Comparison of ENCODE assay signal across 9 mouse cellular contexts in the genomic region with DNA sequence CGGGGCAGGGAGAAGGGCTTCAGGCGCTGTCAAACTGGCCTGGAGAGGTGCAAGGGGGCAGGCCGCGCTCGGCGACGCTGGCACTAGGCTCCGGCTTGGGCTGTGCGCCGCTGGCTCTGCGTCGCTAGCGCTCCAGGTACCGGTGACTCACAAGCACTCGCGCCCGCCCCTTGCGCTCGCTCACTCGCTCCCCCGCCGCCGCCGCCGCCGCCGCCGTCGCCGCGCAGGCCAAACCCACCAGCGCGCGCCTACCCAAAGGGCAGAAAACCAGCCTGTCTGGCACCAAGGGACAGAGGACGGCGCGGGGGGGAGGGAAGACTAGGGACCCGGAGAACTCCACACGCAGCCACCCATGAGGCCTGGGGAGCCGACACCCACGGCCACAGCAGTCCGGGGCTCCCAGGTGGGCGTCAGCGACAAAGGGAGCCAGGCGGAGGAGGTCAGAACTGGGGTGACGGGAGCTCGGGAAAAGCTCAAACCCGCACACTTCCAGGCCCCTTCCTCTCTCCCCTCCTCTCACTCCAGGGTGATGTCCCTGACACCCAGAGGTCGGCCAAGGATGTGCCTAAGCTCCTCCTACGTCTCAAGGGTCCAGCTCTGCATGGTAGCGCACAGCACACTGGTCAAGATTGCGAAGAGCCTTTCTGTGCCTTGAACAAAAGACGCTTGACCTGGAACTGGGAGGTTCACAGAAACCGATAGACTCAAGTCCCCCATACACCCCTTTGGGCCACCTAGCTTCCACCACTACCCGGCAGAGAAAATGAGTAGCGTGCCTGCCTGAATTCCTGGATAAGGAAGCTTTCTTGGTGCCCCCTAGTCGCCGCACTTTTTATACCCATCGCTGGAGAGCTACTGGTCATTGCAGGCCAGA. TPM values are rescaled to one million over a fixed set of nuclear protein-coding genes. Genes with fewer than 3 reads are reported as not detected.
DNase-seq lines count a peak whose midpoint lies in the region; ATAC-seq and TF ChIP-seq lines count a peak whose summit lies in the region.
"Had no signal": no experiment of that assay in that cellular context is flagged by ENCODE, and none has a peak within 500 bp of the region (broad histone marks: within the 10 kb centered on the region; RNA-seq: fewer than 3 reads in every experiment).

A gene (minus strand): TSS at position 508 of the 874 bp plus-strand sequence.

- no peaks in the 10 kb centered on the region for H3K9me3 ChIP-seq in kidney, embryonic 14.5 days (ENCODE audit: control insufficient read depth, low read length)
- no peaks in the 10 kb centered on the region for H3K9me3 ChIP-seq in intestine, embryonic 16.5 days (ENCODE audit: control insufficient read depth, low read length)
- no peaks in the 10 kb centered on the region for H3K9me3 ChIP-seq in limb, embryonic 15.5 days
- H3K9me3 ChIP-seq in midbrain, postnatal 0 days (ENCODE audit: low read length), result no peaks in the 10 kb centered on the region
- H3K9me3 ChIP-seq: G1E had no signal

- TF ChIP-seq POLR2A in thymus, adult 2 months (IDR thresholded peaks at IDR 0.05; ENCODE audit: control insufficient read depth, extremely low read depth, insufficient read depth, low read length, poor library complexity), result no peak

- H3K27me3 ChIP-seq in kidney, embryonic 14.5 days (ENCODE audit: control insufficient read depth, insufficient read depth, low read length), result peaks cover 17% of the 10 kb centered on the region
- peaks cover 17% of the 10 kb centered on the region for H3K27me3 ChIP-seq in intestine, embryonic 16.5 days (replicated peaks; ENCODE audit: control insufficient read depth, insufficient read depth, low read length)
- peaks cover 23% of the 10 kb centered on the region for H3K27me3 ChIP-seq in limb, embryonic 15.5 days
- H3K27me3 ChIP-seq in midbrain, postnatal 0 days (ENCODE audit: insufficient read depth, low read length), result 0 out of 2 replicates have a peak, but pooled peaks cover 4% of the 10 kb centered on the region
- peaks cover 22% of the 10 kb centered on the region for H3K27me3 ChIP-seq in thymus, adult 2 months (ENCODE audit: control insufficient read depth, insufficient read depth, low read length)

- peak; percentile 62 for TF ChIP-seq CTCF in midbrain, postnatal 0 days (IDR thresholded peaks at IDR 0.05)
- TF ChIP-seq CTCF in thymus, adult 2 months (IDR thresholded peaks at IDR 0.05; ENCODE audit: borderline replicate concordance, control insufficient read depth, extremely low read depth, insufficient read depth, low read length, poor library complexity), result no peak

- H3K9ac ChIP-seq in kidney, embryonic 14.5 days (ENCODE audit: low read depth, low read length), result peak within 1 kb of the TSS; percentile 60
- H3K9ac ChIP-seq in intestine, embryonic 16.5 days (ENCODE audit: low read depth, low read length), result peak within 1 kb of the TSS; percentile 68
- H3K9ac ChIP-seq in limb, embryonic 15.5 days, result peak within 1 kb of the TSS; percentile 38
- peak within 1 kb of the TSS; percentile 70 for H3K9ac ChIP-seq in midbrain, postnatal 0 days (replicated peaks; ENCODE audit: low read length, poor library complexity, severe bottlenecking)

- H3K36me3 ChIP-seq in kidney, embryonic 14.5 days (ENCODE audit: control insufficient read depth, insufficient read depth, low read length), result no peaks in the 10 kb centered on the region
- no peaks in the 10 kb centered on the region for H3K36me3 ChIP-seq in intestine, embryonic 16.5 days (ENCODE audit: control insufficient read depth, insufficient read depth, low read length)
- H3K36me3 ChIP-seq in limb, embryonic 15.5 days, result no peaks in the 10 kb centered on the region
- H3K36me3 ChIP-seq in midbrain, postnatal 0 days (ENCODE audit: insufficient read depth, low read length), result no peaks in the 10 kb centered on the region; the same call in 1 of the 2 replicates
- H3K36me3 ChIP-seq in thymus, adult 2 months (ENCODE audit: control insufficient read depth, insufficient read depth, low read length), result no peaks in the 10 kb centered on the region
- H3K36me3 ChIP-seq: G1E had no signal

- WGBS in kidney, embryonic 14.5 days, result under 1% methylated on average over 52 of the region's 59 CpGs
- 2% methylated on average over 59 of the region's 59 CpGs for WGBS in intestine, embryonic 16.5 days
- under 1% methylated on average over 58 of the region's 59 CpGs for WGBS in limb, embryonic 15.5 days
- WGBS in midbrain, postnatal 0 days, result 1% methylated on average over 45 of the region's 59 CpGs
- 4% methylated on average over 57 of the region's 59 CpGs for WGBS in thymus, adult 2 months

- ATAC-seq in kidney, embryonic 14.5 days (ENCODE audit: low FRiP score, low TSS enrichment), result peak; percentile 90
- ATAC-seq in intestine, embryonic 16.5 days, result peak; percentile 90
- ATAC-seq in limb, embryonic 15.5 days (ENCODE audit: insufficient number of reproducible peaks, low FRiP score, low TSS enrichment, low read depth), result peak; percentile 64; the same call in 1 of the 2 replicates
- peak; percentile 85 for ATAC-seq in midbrain, postnatal 0 days (ENCODE audit: low FRiP score)

- no peak for DNase-seq in kidney, adult 8-10 months
- DNase-seq in cerebellum, postnatal 25 days, result peak; percentile 77 to 86
- DNase-seq in gastrocnemius, postnatal 25 days, result peak; percentile 13
- DNase-seq in midbrain, postnatal 0 days (ENCODE audit: low spot score), result peak; percentile 81
- peak; percentile 55 for DNase-seq in thymus, adult 2 months

- peaks cover 13% of the 10 kb centered on the region for H3K4me1 ChIP-seq in kidney, embryonic 14.5 days (ENCODE audit: control insufficient read depth, insufficient read depth, low read length)
- peaks cover 13% of the 10 kb centered on the region for H3K4me1 ChIP-seq in intestine, embryonic 16.5 days (ENCODE audit: control insufficient read depth, insufficient read depth, low read length)
- peaks cover 15% of the 10 kb centered on the region for H3K4me1 ChIP-seq in limb, embryonic 15.5 days
- H3K4me1 ChIP-seq in midbrain, postnatal 0 days (ENCODE audit: insufficient read depth, low read length), result no peaks in the 10 kb centered on the region
- peaks cover 5% of the 10 kb centered on the region for H3K4me1 ChIP-seq in thymus, adult 2 months (replicated peaks; ENCODE audit: control insufficient read depth, insufficient read depth, low read length)

- peak within 1 kb of the TSS; percentile 64 for H3K4me3 ChIP-seq in kidney, embryonic 14.5 days (ENCODE audit: low read length)
- H3K4me3 ChIP-seq in intestine, embryonic 16.5 days (ENCODE audit: low read length), result peak within 1 kb of the TSS; percentile 65
- H3K4me3 ChIP-seq in limb, embryonic 15.5 days, result peak within 1 kb of the TSS; percentile 60
- peak within 1 kb of the TSS; percentile 82 for H3K4me3 ChIP-seq in midbrain, postnatal 0 days (ENCODE audit: low read depth, low read length)
- peak within 1 kb of the TSS; percentile 40 for H3K4me3 ChIP-seq in thymus, adult 2 months (ENCODE audit: control insufficient read depth, insufficient read depth, low read length)

- peak within 1 kb of the TSS; percentile 98 for H3K4me2 ChIP-seq in kidney, embryonic 14.5 days (replicated peaks; ENCODE audit: low read depth, low read length)
- peak within 1 kb of the TSS; percentile 99 for H3K4me2 ChIP-seq in intestine, embryonic 16.5 days (ENCODE audit: low read depth, low read length)
- peak within 1 kb of the TSS; percentile 98 for H3K4me2 ChIP-seq in limb, embryonic 15.5 days
- peak within 1 kb of the TSS; percentile 94 for H3K4me2 ChIP-seq in midbrain, postnatal 0 days (ENCODE audit: low read depth, low read length, poor library complexity, severe bottlenecking)

- no peak within 1 kb of the TSS for H3K27ac ChIP-seq in kidney, embryonic 14.5 days (ENCODE audit: low read depth, low read length)
- H3K27ac ChIP-seq in intestine, embryonic 16.5 days (ENCODE audit: low read length), result no peak within 1 kb of the TSS
- H3K27ac ChIP-seq in limb, embryonic 15.5 days, result peak within 1 kb of the TSS; percentile 63; the same call in 1 of the 2 replicates
- H3K27ac ChIP-seq in midbrain, postnatal 0 days (ENCODE audit: low read depth, low read length), result peak within 1 kb of the TSS; percentile 77
- no peak within 1 kb of the TSS for H3K27ac ChIP-seq in thymus, adult 2 months (ENCODE audit: control insufficient read depth, insufficient read depth, low read length)

RNA-seq across cellular contexts. Expression of the gene that starts here (rescaled TPM):
- 4.3 and 6.4 TPM in 2 replicates for polyA plus RNA-seq in kidney, embryonic 14.5 days (2014; fragmentation: Nextera tagmentation; extraction: Ambion mirVana)
- total RNA-seq in gastrocnemius, postnatal 25 days (2021), result under 1 TPM; 0.91 to 0.95 TPM
- 0.48 and 0.64 TPM in 2 replicates for polyA plus RNA-seq in intestine, embryonic 16.5 days (2015; fragmentation: Nextera tagmentation; extraction: Ambion mirVana)
- 25.2 and 30.4 TPM in 2 replicates for polyA plus RNA-seq in limb, embryonic 15.5 days (2015; fragmentation: Nextera tagmentation; extraction: Ambion mirVana)
- total RNA-seq in midbrain, postnatal 0 days (2014; rRNA removed), result 24.0 and 25.1 TPM in 2 replicates
- 8.4 and 11.7 TPM in 2 replicates for polyA plus RNA-seq in midbrain, postnatal 0 days (2015; fragmentation: Nextera tagmentation; extraction: Ambion mirVana)
- polyA plus RNA-seq in thymus, adult 2 months (2012; rRNA removed), result 120 and 132 TPM in 2 replicates

Comparison
In these comparisons a context has a peak if more than half of its experiments do, and no peak if none do; other contexts are left out.
1. RNA of the gene that starts here (total RNA-seq): 24.0 to 25.1 TPM in midbrain, postnatal 0 days; 0.91 to 0.95 TPM in gastrocnemius, postnatal 25 days; every median in the first group is over 10 times any median in the second.
2. Peak in DNase-seq in gastrocnemius, postnatal 25 days; RNA of the gene not detected or under 1 TPM.
3. Peak in ATAC-seq, H3K4me3 ChIP-seq, H3K9ac ChIP-seq and H3K4me2 ChIP-seq in intestine, embryonic 16.5 days; RNA of the gene not detected or under 1 TPM.
4. H3K27ac ChIP-seq: peak in limb, embryonic 15.5 days (single experiment) and midbrain, postnatal 0 days (single experiment); none in kidney, embryonic 14.5 days (single experiment), intestine, embryonic 16.5 days (single experiment) and thymus, adult 2 months (single experiment).
5. DNase-seq: peak in cerebellum, postnatal 25 days (2 of 2), midbrain, postnatal 0 days (single experiment) and thymus, adult 2 months (single experiment); none in kidney, adult 8-10 months (0 of 2).
6. Peak in every context shown above with its lines, with median percentiles within 50 percentile points of each other: ATAC-seq, H3K4me2 ChIP-seq, H3K4me3 ChIP-seq and H3K9ac ChIP-seq.